Mouse (Mus musculus) embryonic fibroblast, embryonic 13.5 days (primary cell): Measurements from ENCODE around the gene Nsg2.

Source experiments
- CTCF ChIP-seq: IDR thresholded peaks from 2 replicates; pipeline ENCODE4 v1.5.1; 2011; ENCODE audit warnings: mild to moderate bottlenecking, control low read depth, low read length, moderate library complexity, borderline replicate concordance; ENCODE audit not compliant: insufficient read depth
- POLR2A ChIP-seq: IDR thresholded peaks from 2 replicates; pipeline ENCODE4 v1.6.1; 2011; ENCODE audit warnings: low read depth, mild to moderate bottlenecking, control low read depth, low read length, moderate library complexity

GRCm38 (mm10) chr11:32095793-32096192 lies 95.5 kb downstream of the Nsg2 start:
- TF ChIP-seq POLR2A (no peak), CTCF (no peak)
